Mouse (Mus musculus) heart, embryonic 13.5 days (tissue): ENCODE results near the gene Otp. TPM values are rescaled to one million over a fixed set of nuclear protein-coding genes. Genes with fewer than 3 reads are reported as not detected.

Experiments
- ATAC-seq: fragments of 200-750 bp; cut with Nextera tagmentation; 2 replicates; pipeline ENCODE4 v1.8.0; 2017; ENCODE audit warnings: moderate TSS enrichment; ENCODE audit not compliant: insufficient number of reproducible peaks, low FRiP score, low TSS enrichment; ENCODE audit errors: extremely low read depth
- H3K27ac ChIP-seq: fragments of 300-500 bp; sonication (generic); replicated peaks from 2 replicates; pipeline ENCODE4 v1.5.1; 2015; ENCODE audit warnings: moderate library complexity, mild to moderate bottlenecking, inconsistent platforms
- H3K27me3 ChIP-seq: fragments of 300-500 bp; sonication (generic); replicated peaks from 2 replicates; pipeline ENCODE4 v1.6.1; 2015; ENCODE audit warnings: mild to moderate bottlenecking, inconsistent platforms
- H3K36me3 ChIP-seq: fragments of 300-500 bp; sonication (generic); 2 replicates; pipeline ENCODE4 v1.6.1; 2015; ENCODE audit warnings: mild to moderate bottlenecking, inconsistent platforms
- H3K4me1 ChIP-seq: fragments of 300-500 bp; sonication (generic); 2 replicates; pipeline ENCODE4 v1.6.1; 2015; ENCODE audit warnings: inconsistent platforms
- H3K4me2 ChIP-seq: fragments of 300-500 bp; sonication (generic); 2 replicates; pipeline ENCODE4 v1.6.1; 2015; ENCODE audit warnings: inconsistent platforms, mild to moderate bottlenecking, moderate library complexity
- H3K4me3 ChIP-seq: fragments of 300-500 bp; sonication (generic); 2 replicates; pipeline ENCODE4 v1.5.1; 2015; ENCODE audit warnings: moderate library complexity, mild to moderate bottlenecking, inconsistent platforms
- H3K9ac ChIP-seq: fragments of 300-500 bp; sonication (generic); 2 replicates; pipeline ENCODE4 v1.6.1; 2015; ENCODE audit warnings: inconsistent platforms, mild to moderate bottlenecking, moderate library complexity
- H3K9me3 ChIP-seq: fragments of 300-500 bp; sonication (generic); 2 replicates; pipeline ENCODE4 v1.6.1; 2016; ENCODE audit warnings: inconsistent platforms
- whole genome bisulfite sequencing: fragments of 180-500 bp; shearing (Covaris S2); methylation state at CpG from one replicate; pipeline ENCODE4 v1.1.7; 2015; ENCODE audit warnings: mixed read lengths; 5-methylcytosine and 5-hydroxymethylcytosine counted together
- polyA plus RNA-seq: library from polyadenylated mRNA; unstranded; fragments of >200 nt; fragmentation: Nextera tagmentation; extraction: Ambion mirVana; gene quantifications from 2 replicates; pipeline ENCODE4 v1.2.1, GENCODE M21; 2015

Otp gene
- polyA plus RNA-seq, 1 experiment from 2014 or later: not detected

- ATAC-seq: no peak
- peak overlapping the region; percentile 61 for H3K4me2 ChIP-seq
Observed at GRCm38 (mm10) chr13:94885291-94886235, 10.2 kb downstream of the Otp start.

GRCm38 (mm10) chr13:94907841-94908240 is 32.4 kb downstream of the Otp start:
- ATAC-seq: no peak
- 83% methylated on average over 10 of the region's 10 CpGs for WGBS
- no peaks in the 10 kb centered on the region for H3K36me3 ChIP-seq

More at GRCm38 (mm10) chr13:94885291-94886235, 10.2 kb downstream of the Otp start:
- Histone ChIP-seq H3K36me3 (no peaks in the 10 kb centered on the region), H3K27me3 (peaks cover 96% of the 10 kb centered on the region), H3K27ac (no peak overlapping the region), H3K4me1 (peaks cover 26% of the 10 kb centered on the region), H3K9me3 (no peaks in the 10 kb centered on the region), H3K9ac (peak overlapping the region; percentile 5; the same call in 1 of the 2 replicates), H3K4me3 (peak overlapping the region; percentile 40)
- WGBS: 1% methylated on average over 81 of the region's 81 CpGs

GRCm38 (mm10) chr13:94912961-94913360 is 37.6 kb downstream of the Otp start:
- ATAC-seq: no peak
- 26% methylated on average over 11 of the region's 11 CpGs for WGBS
- H3K4me3 ChIP-seq: no peak overlapping the region
- H3K9ac ChIP-seq: peak overlapping the region; percentile 16; the same call in 1 of the 2 replicates
- H3K9me3 ChIP-seq: no peaks in the 10 kb centered on the region
- peak overlapping the region; percentile 41; the same call in 1 of the 2 replicates for H3K4me2 ChIP-seq
- H3K36me3 ChIP-seq: no peaks in the 10 kb centered on the region
- peaks cover 7% of the 10 kb centered on the region; the same call in 1 of the 2 replicates for H3K27me3 ChIP-seq
- peaks cover 5% of the 10 kb centered on the region; the same call in 1 of the 2 replicates for H3K4me1 ChIP-seq
- H3K27ac ChIP-seq: no peak overlapping the region

More at GRCm38 (mm10) chr13:94907841-94908240, 32.4 kb downstream of the Otp start:
- Histone ChIP-seq H3K9ac (no peak overlapping the region), H3K4me2 (no peak overlapping the region), H3K27me3 (peaks cover 4% of the 10 kb centered on the region; the same call in 1 of the 2 replicates), H3K27ac (no peak overlapping the region), H3K4me3 (no peak overlapping the region), H3K4me1 (peaks cover 2% of the 10 kb centered on the region; the same call in 1 of the 2 replicates), H3K9me3 (no peaks in the 10 kb centered on the region)

GRCm38 (mm10) chr13:94915654-94916053 is 40.3 kb downstream of the Otp start:
- ATAC-seq: no peak
- H3K27me3 ChIP-seq: peaks cover 12% of the 10 kb centered on the region; the same call in 1 of the 2 replicates
- H3K4me1 ChIP-seq: peaks cover 5% of the 10 kb centered on the region; the same call in 1 of the 2 replicates
- 69% methylated on average over 5 of the region's 5 CpGs for WGBS
- H3K36me3 ChIP-seq: no peaks in the 10 kb centered on the region
- H3K9ac ChIP-seq: no peak overlapping the region
- no peak overlapping the region for H3K4me2 ChIP-seq
- no peaks in the 10 kb centered on the region for H3K9me3 ChIP-seq
- no peak overlapping the region for H3K4me3 ChIP-seq
- no peak overlapping the region for H3K27ac ChIP-seq

- Histone ChIP-seq H3K4me1 (no peaks in the 10 kb centered on the region), H3K36me3 (no peaks in the 10 kb centered on the region), H3K9me3 (no peaks in the 10 kb centered on the region), H3K27ac (no peak overlapping the region), H3K4me2 (no peak overlapping the region), H3K27me3 (peaks cover 37% of the 10 kb centered on the region), H3K4me3 (no peak overlapping the region), H3K9ac (no peak overlapping the region)
- 68% methylated on average over 3 of the region's 3 CpGs for WGBS
- no peak for ATAC-seq
Observed at GRCm38 (mm10) chr13:94928086-94928485, 52.7 kb downstream of the Otp start.

Other genes starting within 250 kb of the Otp start
- 224 and 267 TPM in 2 replicates for gene Tbca, start 86.7 kb upstream of the Otp start, polyA plus RNA-seq
- 16.5 and 17.6 TPM in 2 replicates for gene Wdr41, start 100.7 kb downstream of the Otp start, polyA plus RNA-seq